8 mouse cellular contexts compared by ENCODE assay signal in the genomic region with DNA sequence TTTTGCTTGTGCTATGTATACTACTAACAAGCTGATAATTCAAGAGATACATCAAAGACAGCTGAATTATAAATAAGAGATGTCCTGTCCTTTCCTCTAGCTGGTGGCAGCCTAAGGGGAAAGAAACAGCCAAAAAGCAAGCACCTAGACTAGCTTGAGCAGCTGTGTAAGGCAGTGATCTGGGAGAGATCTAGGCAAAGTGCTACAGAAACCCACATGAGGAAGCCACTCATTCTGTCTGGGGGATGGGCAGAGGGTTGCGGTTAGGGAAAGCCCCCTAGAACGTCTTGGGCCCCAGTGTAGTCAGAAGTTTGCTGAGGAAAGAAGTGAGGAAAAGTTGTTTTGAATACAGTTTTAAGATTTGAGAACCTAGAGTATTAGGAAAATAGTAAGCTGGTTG. TPM values are rescaled to one million over a fixed set of nuclear protein-coding genes. Genes with fewer than 3 reads are reported as not detected.
DNase-seq lines count a peak whose midpoint lies in the region; ATAC-seq and TF ChIP-seq lines count a peak whose summit lies in the region.

No protein-coding gene starts in this region.

- H3K9ac ChIP-seq in heart, embryonic 15.5 days, result peak overlapping the region; percentile 91
- peak overlapping the region; percentile 96; the same call in 1 of the 2 replicates for H3K9ac ChIP-seq in liver, postnatal 0 days (replicated peaks)

- H3K27ac ChIP-seq in heart, embryonic 15.5 days, result peak overlapping the region; percentile 98; the same call in 1 of the 2 replicates
- H3K27ac ChIP-seq in liver, postnatal 0 days (ENCODE audit: low read depth), result no peak overlapping the region
- peak overlapping the region; percentile 98 for H3K27ac ChIP-seq in spleen, adult 2 months (ENCODE audit: insufficient read depth, low read length)

- no peak for TF ChIP-seq CTCF in E14TG2a.4 (conservative IDR thresholded peaks at IDR 0.05; ENCODE audit: low read length)
- TF ChIP-seq CTCF in liver, postnatal 0 days (IDR thresholded peaks at IDR 0.05; ENCODE audit: low read depth), result no peak
- TF ChIP-seq CTCF in spleen, adult 2 months (IDR thresholded peaks at IDR 0.05; ENCODE audit: extremely low read depth, insufficient read depth, insufficient read length, insufficient replicate concordance), result no peak

- peak overlapping the region; percentile 99; the same call in 1 of the 2 replicates for H3K4me3 ChIP-seq in E14TG2a.4 (replicated peaks; ENCODE audit: low read length)
- H3K4me3 ChIP-seq in heart, embryonic 15.5 days, result peak overlapping the region; percentile 91
- peak overlapping the region; percentile 97 for H3K4me3 ChIP-seq in liver, postnatal 0 days (ENCODE audit: low read depth, low read length)
- H3K4me3 ChIP-seq in spleen, adult 2 months (ENCODE audit: extremely low read depth, insufficient read depth, insufficient read length), result peak overlapping the region; percentile 82

- H3K4me2 ChIP-seq in heart, embryonic 15.5 days, result peak overlapping the region; percentile 89
- H3K4me2 ChIP-seq in liver, postnatal 0 days (ENCODE audit: low read depth, low read length), result peak overlapping the region; percentile 78

- peaks cover 50% of the 10 kb centered on the region for H3K4me1 ChIP-seq in E14TG2a.4 (replicated peaks; ENCODE audit: low read depth, low read length)
- H3K4me1 ChIP-seq in heart, embryonic 15.5 days (replicated peaks), result peaks cover 29% of the 10 kb centered on the region
- peaks cover 26% of the 10 kb centered on the region for H3K4me1 ChIP-seq in liver, postnatal 0 days (ENCODE audit: insufficient read depth)
- H3K4me1 ChIP-seq in spleen, adult 2 months (ENCODE audit: control insufficient read depth, insufficient read depth, insufficient read length), result peaks cover 4% of the 10 kb centered on the region; the same call in 1 of the 2 replicates

- peaks cover 70% of the 10 kb centered on the region for H3K36me3 ChIP-seq in E14TG2a.4 (ENCODE audit: insufficient read depth, low read length)
- peaks cover 45% of the 10 kb centered on the region for H3K36me3 ChIP-seq in heart, embryonic 15.5 days
- peaks cover 54% of the 10 kb centered on the region for H3K36me3 ChIP-seq in liver, postnatal 0 days (replicated peaks; ENCODE audit: insufficient read depth, low read length)
- H3K36me3 ChIP-seq in spleen, adult 2 months (ENCODE audit: control insufficient read depth, insufficient read depth, low read length), result peaks cover 39% of the 10 kb centered on the region

- no peak for ATAC-seq in heart, embryonic 15.5 days (replicated peaks; ENCODE audit: insufficient number of reproducible peaks, insufficient read depth, low FRiP score, low read depth)
- ATAC-seq in liver, postnatal 0 days, result no peak

- TF ChIP-seq POLR2A in spleen, adult 2 months (IDR thresholded peaks at IDR 0.05; ENCODE audit: low read depth, low read length), result no peak

- no peak for TF ChIP-seq EP300 in liver, postnatal 0 days (IDR thresholded peaks at IDR 0.05; ENCODE audit: low read depth)

- 55% methylated on average over 2 of the region's 2 CpGs for WGBS in heart, embryonic 15.5 days
- 14% methylated on average over 2 of the region's 2 CpGs for WGBS in liver, postnatal 0 days (ENCODE audit: insufficient replicate concordance)
- 0% methylated on average over 2 of the region's 2 CpGs for WGBS in spleen, adult 2 months

- H3K9me3 ChIP-seq in E14TG2a.4 (ENCODE audit: low read length), result no peaks in the 10 kb centered on the region
- no peaks in the 10 kb centered on the region for H3K9me3 ChIP-seq in heart, embryonic 15.5 days (replicated peaks)
- H3K9me3 ChIP-seq in liver, postnatal 0 days (ENCODE audit: low read length), result no peaks in the 10 kb centered on the region

- DNase-seq in 416B (ENCODE audit: low read depth), result peak; percentile 64
- peak; percentile 41 for DNase-seq in liver, postnatal 0 days
- peak; percentile 63 to 79 for DNase-seq in spleen, adult 2 months (ENCODE audit: low read depth in 1 of 2, low spot score in 2 of 2)
- DNase-seq in urinary bladder, postnatal 4 days (ENCODE audit: low spot score in 2 of 2), result no peak
- DNase-seq in embryo, embryonic 10.5 days (ENCODE audit: low spot score), result no peak
- no peak for DNase-seq in layer of hippocampus, postnatal 14 days (ENCODE audit: low spot score in 2 of 2)

- H3K27me3 ChIP-seq in E14TG2a.4 (ENCODE audit: insufficient read depth, low read length), result no peaks in the 10 kb centered on the region
- no peaks in the 10 kb centered on the region for H3K27me3 ChIP-seq in heart, embryonic 15.5 days
- no peaks in the 10 kb centered on the region for H3K27me3 ChIP-seq in liver, postnatal 0 days (ENCODE audit: insufficient read depth, low read length)
- H3K27me3 ChIP-seq in spleen, adult 2 months (ENCODE audit: control insufficient read depth, insufficient read depth, low read length), result no peaks in the 10 kb centered on the region

RNA-seq across cellular contexts. Expression of gene Fbrs, which starts 1.3 kb away (rescaled TPM):
- 7.0 and 9.0 TPM in 2 replicates for polyA plus RNA-seq in heart, embryonic 15.5 days (2015; fragmentation: Nextera tagmentation; extraction: Ambion mirVana)
- 4.7 TPM in 2 replicates for polyA plus RNA-seq in liver, postnatal 0 days (2015; fragmentation: Nextera tagmentation; extraction: Ambion mirVana)
- 56.1 and 61.0 TPM in 2 replicates for polyA plus RNA-seq in spleen, adult 2 months (2012; rRNA removed)
- 10 to 100 TPM; 62.9 to 66.8 TPM for total RNA-seq in layer of hippocampus, postnatal 14 days (2021)

RNA-seq across cellular contexts. Expression of gene Prr14, which starts 20.9 kb away (rescaled TPM):
- polyA plus RNA-seq in heart, embryonic 15.5 days (2015; fragmentation: Nextera tagmentation; extraction: Ambion mirVana), result 27.7 and 32.6 TPM in 2 replicates
- 16.0 and 17.6 TPM in 2 replicates for polyA plus RNA-seq in liver, postnatal 0 days (2015; fragmentation: Nextera tagmentation; extraction: Ambion mirVana)
- 76.5 and 84.4 TPM in 2 replicates for polyA plus RNA-seq in spleen, adult 2 months (2012; rRNA removed)
- 10 to 100 TPM; 29.4 to 31.3 TPM for total RNA-seq in layer of hippocampus, postnatal 14 days (2021)

RNA-seq across cellular contexts. Expression of gene Zfp689, which starts 31.4 kb away (rescaled TPM):
- 3.9 and 5.6 TPM in 2 replicates for polyA plus RNA-seq in heart, embryonic 15.5 days (2015; fragmentation: Nextera tagmentation; extraction: Ambion mirVana)
- 1.4 and 1.5 TPM in 2 replicates for polyA plus RNA-seq in liver, postnatal 0 days (2015; fragmentation: Nextera tagmentation; extraction: Ambion mirVana)
- polyA plus RNA-seq in spleen, adult 2 months (2012; rRNA removed), result 4.1 and 6.2 TPM in 2 replicates
- 1 to 10 TPM; 7.3 to 8.1 TPM for total RNA-seq in layer of hippocampus, postnatal 14 days (2021)

RNA-seq across cellular contexts. Expression of gene Srcap, which starts 31.5 kb away (rescaled TPM):
- 25.7 and 41.5 TPM in 2 replicates for polyA plus RNA-seq in heart, embryonic 15.5 days (2015; fragmentation: Nextera tagmentation; extraction: Ambion mirVana)
- 6.7 and 7.7 TPM in 2 replicates for polyA plus RNA-seq in liver, postnatal 0 days (2015; fragmentation: Nextera tagmentation; extraction: Ambion mirVana)
- polyA plus RNA-seq in spleen, adult 2 months (2012; rRNA removed), result 37.7 and 38.5 TPM in 2 replicates
- 100 to 1,000 TPM; 104 to 115 TPM for total RNA-seq in layer of hippocampus, postnatal 14 days (2021)

RNA-seq across cellular contexts. Expression of gene Gm42715, which starts 39.1 kb away (rescaled TPM):
- 8.2 and 9.0 TPM in 2 replicates for polyA plus RNA-seq in heart, embryonic 15.5 days (2015; fragmentation: Nextera tagmentation; extraction: Ambion mirVana)
- 3.6 and 4.1 TPM in 2 replicates for polyA plus RNA-seq in liver, postnatal 0 days (2015; fragmentation: Nextera tagmentation; extraction: Ambion mirVana)
- polyA plus RNA-seq in spleen, adult 2 months (2012; rRNA removed), result 12.0 and 14.6 TPM in 2 replicates
- total RNA-seq in layer of hippocampus, postnatal 14 days (2021), result 10 to 100 TPM in 1 of 2 experiments, 1 to 10 TPM in 1; 9.8 to 11.0 TPM

Comparison
In these comparisons a context has a peak if more than half of its experiments do, and no peak if none do; other contexts are left out.
1. DNase-seq: peak in 416B (single experiment), liver, postnatal 0 days (single experiment) and spleen, adult 2 months (2 of 2); none in urinary bladder, postnatal 4 days (0 of 2), embryo, embryonic 10.5 days (single experiment) and layer of hippocampus, postnatal 14 days (0 of 2).
2. Peak in every context shown above with its lines, with median percentiles within 50 percentile points of each other: H3K4me3 ChIP-seq.